Mouse (Mus musculus) skeletal muscle tissue, postnatal 0 days (tissue): ENCODE data around the gene Il17d. TPM values are rescaled to one million over a fixed set of nuclear protein-coding genes. Genes with fewer than 3 reads are reported as not detected.

Experiments
- polyA plus RNA-seq: library from polyadenylated mRNA; unstranded; fragments of >200 nt; fragmentation: Nextera tagmentation; extraction: Ambion mirVana; gene quantifications from 2 replicates; pipeline ENCODE4 v1.2.1, GENCODE M21; 2015

Gene Il17d
- 9.5 and 11.3 TPM in 2 replicates for polyA plus RNA-seq

GRCm38 (mm10) chr14:57524671-57525387, at the start of gene Il17d:
Gene Il17d, plus strand, starts transcription at chr14:57524777.

GRCm38 (mm10) chr14:57571155-57572133, 46.9 kb downstream of the Il17d start, which contains the start of gene Eef1akmt1:
Gene Eef1akmt1, minus strand, starts transcription at chr14:57571612.

Other genes starting within 250 kb of the Il17d start
- 7.6 and 10.2 TPM in 2 replicates for gene Cryl1, start 126.2 kb upstream of the Il17d start, polyA plus RNA-seq
- 3.7 and 4.4 TPM in 2 replicates for gene Ift88, start 100.7 kb upstream of the Il17d start, polyA plus RNA-seq
- 59.7 and 63.0 TPM in 2 replicates for gene Eef1akmt1, start 46.8 kb downstream of the Il17d start, polyA plus RNA-seq
- gene Xpo4, start 140.7 kb downstream of the Il17d start, polyA plus RNA-seq, result 6.7 and 6.8 TPM in 2 replicates
- not detected in 2 replicates for gene Gm49361, start 221.3 kb downstream of the Il17d start, polyA plus RNA-seq
- 14.7 and 17.0 TPM in 2 replicates for gene Lats2, start 233.6 kb downstream of the Il17d start, polyA plus RNA-seq